Mouse (Mus musculus): Measurements from ENCODE around the gene Fermt3. TPM values are rescaled to one million over a fixed set of nuclear protein-coding genes. Genes with fewer than 3 reads are reported as not detected.

The Fermt3 gene
- polyA plus RNA-seq (2014; fragmentation: Nextera tagmentation; extraction: Ambion mirVana): 6.7 and 7.3 TPM in 2 replicates

- H3K36me3 ChIP-seq (ENCODE audit: control insufficient read depth, insufficient read depth, low read length): peaks cover 24% of the 10 kb centered on the region
- 95% methylated on average over 5 of the region's 5 CpGs for WGBS
- no peak within 1 kb of the TSS for H3K27ac ChIP-seq (ENCODE audit: low read depth, low read length)
- no peak within 1 kb of the TSS for H3K9ac ChIP-seq (ENCODE audit: low read length)
- no peak for ATAC-seq (ENCODE audit: low FRiP score)
- H3K27me3 ChIP-seq (ENCODE audit: control insufficient read depth, insufficient read depth, low read length): no peaks in the 10 kb centered on the region
- no peak within 1 kb of the TSS for H3K4me3 ChIP-seq (ENCODE audit: low read depth, low read length)
- H3K9me3 ChIP-seq (ENCODE audit: control insufficient read depth, low read length): no peaks in the 10 kb centered on the region
- H3K4me1 ChIP-seq (ENCODE audit: control insufficient read depth, insufficient read depth, low read length): no peaks in the 10 kb centered on the region
- H3K4me2 ChIP-seq: no peak within 1 kb of the TSS
- DNase-seq (ENCODE audit: low spot score, missing footprints): no peak
These were observed at the start of gene Fermt3 for GRCm38 (mm10) chr19:7019191-7019590. Gene Fermt3 (minus strand): TSS chr19:7019469.

GRCm38 (mm10) chr19:7068136-7068535 lies 48.9 kb upstream of the Fermt3 start:
- Histone ChIP-seq H3K27ac (ENCODE audit: low read depth, low read length) (0 out of 2 replicates have a peak overlapping the region, but pooled peaks have one; percentile 26), H3K9ac (ENCODE audit: low read length) (peak overlapping the region; percentile 20; the same call in 1 of the 2 replicates), H3K36me3 (ENCODE audit: control insufficient read depth, insufficient read depth, low read length) (no peaks in the 10 kb centered on the region), H3K9me3 (ENCODE audit: control insufficient read depth, low read length) (no peaks in the 10 kb centered on the region), H3K27me3 (ENCODE audit: control insufficient read depth, insufficient read depth, low read length) (peaks cover 28% of the 10 kb centered on the region), H3K4me1 (ENCODE audit: control insufficient read depth, insufficient read depth, low read length) (peaks cover 65% of the 10 kb centered on the region), H3K4me3 (ENCODE audit: low read depth, low read length) (no peak overlapping the region), H3K4me2 (no peak overlapping the region)
- ATAC-seq (ENCODE audit: low FRiP score): peak; percentile 20; the same call in 1 of the 2 replicates
- DNase-seq (ENCODE audit: low spot score, missing footprints): peak; percentile 100
- WGBS: 6% methylated on average over 14 of the region's 14 CpGs

- H3K36me3 ChIP-seq (ENCODE audit: control insufficient read depth, insufficient read depth, low read length): no peaks in the 10 kb centered on the region
- peak overlapping the region; percentile 20; the same call in 1 of the 2 replicates for H3K9ac ChIP-seq (ENCODE audit: low read length)
- H3K4me3 ChIP-seq (ENCODE audit: low read depth, low read length): no peak overlapping the region
- H3K9me3 ChIP-seq (ENCODE audit: control insufficient read depth, low read length): no peaks in the 10 kb centered on the region
- peaks cover 59% of the 10 kb centered on the region for H3K4me1 ChIP-seq (ENCODE audit: control insufficient read depth, insufficient read depth, low read length)
- 55% methylated on average over 20 of the region's 20 CpGs for WGBS
- peaks cover 25% of the 10 kb centered on the region for H3K27me3 ChIP-seq (ENCODE audit: control insufficient read depth, insufficient read depth, low read length)
- ATAC-seq (ENCODE audit: low FRiP score): no peak
- no peak for DNase-seq (ENCODE audit: low spot score, missing footprints)
- no peak overlapping the region for H3K4me2 ChIP-seq
- no peak overlapping the region for H3K27ac ChIP-seq (ENCODE audit: low read depth, low read length)
These were observed 48.2 kb upstream of the Fermt3 start for GRCm38 (mm10) chr19:7067344-7068050.

GRCm38 (mm10) chr19:7066828-7067342 lies 47.6 kb upstream of the Fermt3 start:
- Histone ChIP-seq H3K4me2 (no peak overlapping the region), H3K27me3 (ENCODE audit: control insufficient read depth, insufficient read depth, low read length) (peaks cover 20% of the 10 kb centered on the region), H3K9ac (ENCODE audit: low read length) (no peak overlapping the region; the same call in 1 of the 2 replicates), H3K4me1 (ENCODE audit: control insufficient read depth, insufficient read depth, low read length) (peaks cover 57% of the 10 kb centered on the region), H3K27ac (ENCODE audit: low read depth, low read length) (no peak overlapping the region), H3K4me3 (ENCODE audit: low read depth, low read length) (no peak overlapping the region), H3K9me3 (ENCODE audit: control insufficient read depth, low read length) (no peaks in the 10 kb centered on the region), H3K36me3 (ENCODE audit: control insufficient read depth, insufficient read depth, low read length) (no peaks in the 10 kb centered on the region)
- peak; percentile 91 for DNase-seq (ENCODE audit: low spot score, missing footprints)
- 42% methylated on average over 8 of the region's 8 CpGs for WGBS
- ATAC-seq (ENCODE audit: low FRiP score): no peak

GRCm38 (mm10) chr19:7066034-7066827 lies 47.0 kb upstream of the Fermt3 start:
- Histone ChIP-seq H3K9me3 (ENCODE audit: control insufficient read depth, low read length) (no peaks in the 10 kb centered on the region), H3K36me3 (ENCODE audit: control insufficient read depth, insufficient read depth, low read length) (no peaks in the 10 kb centered on the region), H3K4me3 (ENCODE audit: low read depth, low read length) (no peak overlapping the region), H3K9ac (ENCODE audit: low read length) (peak overlapping the region; percentile 51), H3K4me1 (ENCODE audit: control insufficient read depth, insufficient read depth, low read length) (peaks cover 53% of the 10 kb centered on the region), H3K27ac (ENCODE audit: low read depth, low read length) (no peak overlapping the region), H3K4me2 (no peak overlapping the region), H3K27me3 (ENCODE audit: control insufficient read depth, insufficient read depth, low read length) (peaks cover 17% of the 10 kb centered on the region; the same call in 1 of the 2 replicates)
- 40% methylated on average over 15 of the region's 15 CpGs for WGBS
- no peak for DNase-seq (ENCODE audit: low spot score, missing footprints)
- ATAC-seq (ENCODE audit: low FRiP score): no peak

GRCm38 (mm10) chr19:7064571-7064970 lies 45.3 kb upstream of the Fermt3 start:
- Histone ChIP-seq H3K27ac (ENCODE audit: low read depth, low read length) (no peak overlapping the region), H3K9ac (ENCODE audit: low read length) (no peak overlapping the region), H3K27me3 (ENCODE audit: control insufficient read depth, insufficient read depth, low read length) (peaks cover 17% of the 10 kb centered on the region; the same call in 1 of the 2 replicates), H3K36me3 (ENCODE audit: control insufficient read depth, insufficient read depth, low read length) (no peaks in the 10 kb centered on the region), H3K4me2 (no peak overlapping the region), H3K9me3 (ENCODE audit: control insufficient read depth, low read length) (no peaks in the 10 kb centered on the region), H3K4me3 (ENCODE audit: low read depth, low read length) (no peak overlapping the region), H3K4me1 (ENCODE audit: control insufficient read depth, insufficient read depth, low read length) (peaks cover 37% of the 10 kb centered on the region)
- DNase-seq (ENCODE audit: low spot score, missing footprints): peak; percentile 99
- 2% methylated on average over 3 of the region's 3 CpGs for WGBS
- peak; percentile 69 for ATAC-seq (ENCODE audit: low FRiP score)

GRCm38 (mm10) chr19:7062916-7063315 lies 43.6 kb upstream of the Fermt3 start:
- Histone ChIP-seq H3K4me2 (no peak overlapping the region), H3K9me3 (ENCODE audit: control insufficient read depth, low read length) (no peaks in the 10 kb centered on the region), H3K4me1 (ENCODE audit: control insufficient read depth, insufficient read depth, low read length) (peaks cover 26% of the 10 kb centered on the region), H3K9ac (ENCODE audit: low read length) (no peak overlapping the region), H3K27me3 (ENCODE audit: control insufficient read depth, insufficient read depth, low read length) (peaks cover 16% of the 10 kb centered on the region; the same call in 1 of the 2 replicates), H3K36me3 (ENCODE audit: control insufficient read depth, insufficient read depth, low read length) (no peaks in the 10 kb centered on the region), H3K27ac (ENCODE audit: low read depth, low read length) (no peak overlapping the region), H3K4me3 (ENCODE audit: low read depth, low read length) (no peak overlapping the region)
- DNase-seq (ENCODE audit: low spot score, missing footprints) (no peak), ATAC-seq (ENCODE audit: low FRiP score) (no peak)
- WGBS: 94% methylated on average over 8 of the region's 8 CpGs

- H3K9ac ChIP-seq (ENCODE audit: low read length): no peak overlapping the region
- no peak overlapping the region for H3K27ac ChIP-seq (ENCODE audit: low read depth, low read length)
- no peak for ATAC-seq (ENCODE audit: low FRiP score)
- no peaks in the 10 kb centered on the region for H3K36me3 ChIP-seq (ENCODE audit: control insufficient read depth, insufficient read depth, low read length)
- peaks cover 25% of the 10 kb centered on the region for H3K4me1 ChIP-seq (ENCODE audit: control insufficient read depth, insufficient read depth, low read length)
- no peak overlapping the region for H3K4me2 ChIP-seq
- 94% methylated on average over 5 of the region's 5 CpGs for WGBS
- no peak overlapping the region for H3K4me3 ChIP-seq (ENCODE audit: low read depth, low read length)
- no peak for DNase-seq (ENCODE audit: low spot score, missing footprints)
- H3K9me3 ChIP-seq (ENCODE audit: control insufficient read depth, low read length): no peaks in the 10 kb centered on the region
- peaks cover 14% of the 10 kb centered on the region; the same call in 1 of the 2 replicates for H3K27me3 ChIP-seq (ENCODE audit: control insufficient read depth, insufficient read depth, low read length)
These were observed 42.8 kb upstream of the Fermt3 start for GRCm38 (mm10) chr19:7062110-7062509.

All from midbrain, embryonic 11.5 days (tissue).